Mouse (Mus musculus): ENCODE measurements around the gene Vegfa. TPM values are rescaled to one million over a fixed set of nuclear protein-coding genes. Genes with fewer than 3 reads are reported as not detected.

Vegfa gene
- polyA plus RNA-seq, 1 experiment from 2014 or later: 5.5 TPM

GRCm38 (mm10) chr17:46031621-46032211 lies 453 bp downstream of the Vegfa start:
- ATAC-seq (ENCODE audit: insufficient number of reproducible peaks, insufficient read depth, low FRiP score, low TSS enrichment, low read depth): no peak
- Histone ChIP-seq H3K4me2 (peak overlapping the region; percentile 89), H3K36me3 (0 out of 2 replicates have a peak, but pooled peaks cover 3% of the 10 kb centered on the region), H3K27ac (peak overlapping the region; percentile 96), H3K4me3 (peak overlapping the region; percentile 72), H3K4me1 (peaks cover 46% of the 10 kb centered on the region), H3K9me3 (no peaks in the 10 kb centered on the region), H3K9ac (peak overlapping the region; percentile 99), H3K27me3 (no peaks in the 10 kb centered on the region)
- under 1% methylated on average over 50 of the region's 50 CpGs for WGBS

GRCm38 (mm10) chr17:46030731-46031620 lies 1.2 kb downstream of the Vegfa start:
- peak overlapping the region; percentile 89 for H3K4me2 ChIP-seq
- H3K36me3 ChIP-seq: peaks cover 9% of the 10 kb centered on the region; the same call in 1 of the 2 replicates
- ATAC-seq (ENCODE audit: insufficient number of reproducible peaks, insufficient read depth, low FRiP score, low TSS enrichment, low read depth): peak; percentile 63
- peak overlapping the region; percentile 72 for H3K4me3 ChIP-seq
- under 1% methylated on average over 82 of the region's 92 CpGs for WGBS
- no peaks in the 10 kb centered on the region for H3K9me3 ChIP-seq
- no peaks in the 10 kb centered on the region for H3K27me3 ChIP-seq
- H3K4me1 ChIP-seq: peaks cover 53% of the 10 kb centered on the region
- H3K9ac ChIP-seq: peak overlapping the region; percentile 99
- peak overlapping the region; percentile 96 for H3K27ac ChIP-seq

- no peaks in the 10 kb centered on the region for H3K9me3 ChIP-seq
- no peaks in the 10 kb centered on the region for H3K27me3 ChIP-seq
- no peak for ATAC-seq (ENCODE audit: insufficient number of reproducible peaks, insufficient read depth, low FRiP score, low TSS enrichment, low read depth)
- H3K36me3 ChIP-seq: peaks cover 15% of the 10 kb centered on the region
- peak overlapping the region; percentile 96 for H3K27ac ChIP-seq
- under 1% methylated on average over 43 of the region's 43 CpGs for WGBS
- peaks cover 54% of the 10 kb centered on the region for H3K4me1 ChIP-seq
- H3K4me3 ChIP-seq: peak overlapping the region; percentile 72
- peak overlapping the region; percentile 89 for H3K4me2 ChIP-seq
- peak overlapping the region; percentile 99 for H3K9ac ChIP-seq
Measured at GRCm38 (mm10) chr17:46030323-46030730, 1.8 kb downstream of the Vegfa start.

GRCm38 (mm10) chr17:46029554-46030207 lies 2.5 kb downstream of the Vegfa start:
- peak overlapping the region; percentile 89 for H3K4me2 ChIP-seq
- H3K27ac ChIP-seq: peak overlapping the region; percentile 96
- no peaks in the 10 kb centered on the region for H3K9me3 ChIP-seq
- H3K27me3 ChIP-seq: no peaks in the 10 kb centered on the region
- peak overlapping the region; percentile 72 for H3K4me3 ChIP-seq
- H3K9ac ChIP-seq: peak overlapping the region; percentile 99
- no peak for ATAC-seq (ENCODE audit: insufficient number of reproducible peaks, insufficient read depth, low FRiP score, low TSS enrichment, low read depth)
- H3K4me1 ChIP-seq: peaks cover 54% of the 10 kb centered on the region
- H3K36me3 ChIP-seq: peaks cover 21% of the 10 kb centered on the region
- WGBS: 8% methylated on average over 7 of the region's 7 CpGs

- ATAC-seq (ENCODE audit: insufficient number of reproducible peaks, insufficient read depth, low FRiP score, low TSS enrichment, low read depth): no peak
Measured at GRCm38 (mm10) chr17:46029052-46029553, 3.1 kb downstream of the Vegfa start.

GRCm38 (mm10) chr17:46028210-46029051 lies 3.7 kb downstream of the Vegfa start:
- H3K9me3 ChIP-seq: no peaks in the 10 kb centered on the region
- ATAC-seq (ENCODE audit: insufficient number of reproducible peaks, insufficient read depth, low FRiP score, low TSS enrichment, low read depth): no peak
- H3K4me1 ChIP-seq: peaks cover 45% of the 10 kb centered on the region
- no peaks in the 10 kb centered on the region for H3K27me3 ChIP-seq
- peak overlapping the region; percentile 99 for H3K9ac ChIP-seq
- WGBS: 11% methylated on average over 15 of the region's 15 CpGs
- peak overlapping the region; percentile 96 for H3K27ac ChIP-seq
- peak overlapping the region; percentile 89 for H3K4me2 ChIP-seq
- H3K4me3 ChIP-seq: peak overlapping the region; percentile 72
- peaks cover 34% of the 10 kb centered on the region for H3K36me3 ChIP-seq

More at GRCm38 (mm10) chr17:46029052-46029553, 3.1 kb downstream of the Vegfa start:
- 38% methylated on average over 2 of the region's 2 CpGs for WGBS
- Histone ChIP-seq H3K27ac (peak overlapping the region; percentile 96), H3K9ac (peak overlapping the region; percentile 99), H3K27me3 (no peaks in the 10 kb centered on the region), H3K9me3 (no peaks in the 10 kb centered on the region), H3K4me3 (peak overlapping the region; percentile 72), H3K4me1 (peaks cover 51% of the 10 kb centered on the region), H3K36me3 (peaks cover 27% of the 10 kb centered on the region), H3K4me2 (peak overlapping the region; percentile 89)

- no peaks in the 10 kb centered on the region for H3K27me3 ChIP-seq
- H3K36me3 ChIP-seq: peaks cover 45% of the 10 kb centered on the region
- peak overlapping the region; percentile 99 for H3K9ac ChIP-seq
- H3K4me2 ChIP-seq: peak overlapping the region; percentile 89
- peak overlapping the region; percentile 72 for H3K4me3 ChIP-seq
- no peak for ATAC-seq (ENCODE audit: insufficient number of reproducible peaks, insufficient read depth, low FRiP score, low TSS enrichment, low read depth)
- peaks cover 38% of the 10 kb centered on the region for H3K4me1 ChIP-seq
- H3K27ac ChIP-seq: peak overlapping the region; percentile 96
- WGBS: 12% methylated on average over 16 of the region's 16 CpGs
- no peaks in the 10 kb centered on the region for H3K9me3 ChIP-seq
Measured at GRCm38 (mm10) chr17:46027066-46027917, 4.9 kb downstream of the Vegfa start.

- no peaks in the 10 kb centered on the region for H3K9me3 ChIP-seq
- no peak overlapping the region for H3K27ac ChIP-seq
- H3K4me3 ChIP-seq: no peak overlapping the region
- no peak overlapping the region for H3K4me2 ChIP-seq
- WGBS: 82% methylated on average over 11 of the region's 11 CpGs
- no peak overlapping the region for H3K9ac ChIP-seq
- H3K4me1 ChIP-seq: peaks cover 38% of the 10 kb centered on the region
- ATAC-seq (ENCODE audit: insufficient number of reproducible peaks, insufficient read depth, low FRiP score, low TSS enrichment, low read depth): no peak
- no peaks in the 10 kb centered on the region for H3K27me3 ChIP-seq
- H3K36me3 ChIP-seq: peaks cover 57% of the 10 kb centered on the region
Measured at GRCm38 (mm10) chr17:46025927-46026668, 6.1 kb downstream of the Vegfa start.

- WGBS: 90% methylated on average over 15 of the region's 15 CpGs
- H3K4me3 ChIP-seq: no peak overlapping the region
- ATAC-seq (ENCODE audit: insufficient number of reproducible peaks, insufficient read depth, low FRiP score, low TSS enrichment, low read depth): no peak
- no peaks in the 10 kb centered on the region for H3K27me3 ChIP-seq
- H3K27ac ChIP-seq: no peak overlapping the region
- peaks cover 66% of the 10 kb centered on the region for H3K36me3 ChIP-seq
- no peaks in the 10 kb centered on the region for H3K9me3 ChIP-seq
- no peak overlapping the region for H3K9ac ChIP-seq
- no peak overlapping the region for H3K4me2 ChIP-seq
- H3K4me1 ChIP-seq: peaks cover 38% of the 10 kb centered on the region
Measured at GRCm38 (mm10) chr17:46025207-46025606, 7.0 kb downstream of the Vegfa start.

All from embryonic facial prominence, embryonic 13.5 days (tissue).